Mouse (Mus musculus) cerebellum, adult 8-10 months (tissue): ENCODE data around the gene Lrrc19.
"Not testable (repeated sequence)": the region's sequence is repeated elsewhere in the genome, so short reads cannot be mapped to it uniquely, and the experiment has no call there.

ENCODE experiments used
- DNase-seq: peaks from one replicate; pipeline ENCODE4 v3.0.0; 2022

Gene Lrrc19

GRCm38 (mm10) chr4:94649920-94650319, at the start of gene Lrrc19:
Lrrc19 (minus strand) TSS chr4:94650144.
- no peak for DNase-seq

- no peak for DNase-seq
Observed at GRCm38 (mm10) chr4:94696368-94696767, 46.4 kb upstream of the Lrrc19 start.

GRCm38 (mm10) chr4:94692175-94692574, 42.2 kb upstream of the Lrrc19 start:
- no peak for DNase-seq

GRCm38 (mm10) chr4:94691078-94691477, 41.1 kb upstream of the Lrrc19 start:
- no peak for DNase-seq

GRCm38 (mm10) chr4:94689804-94690203, 39.9 kb upstream of the Lrrc19 start:
- DNase-seq: not testable (repeated sequence)

- DNase-seq: no peak
Observed at GRCm38 (mm10) chr4:94683305-94683704, 33.4 kb upstream of the Lrrc19 start.

- no peak for DNase-seq
Observed at GRCm38 (mm10) chr4:94682029-94682428, 32.1 kb upstream of the Lrrc19 start.

- DNase-seq: no peak
Observed at GRCm38 (mm10) chr4:94681181-94681580, 31.2 kb upstream of the Lrrc19 start.

GRCm38 (mm10) chr4:94680662-94681061, 30.7 kb upstream of the Lrrc19 start:
- DNase-seq: no peak

- no peak for DNase-seq
Observed at GRCm38 (mm10) chr4:94669718-94670117, 19.8 kb upstream of the Lrrc19 start.

GRCm38 (mm10) chr4:94650426-94651175, 657 bp upstream of the Lrrc19 start:
- not testable (repeated sequence) for DNase-seq

- no peak for DNase-seq
Observed at GRCm38 (mm10) chr4:94643141-94643540, 6.8 kb downstream of the Lrrc19 start.

- no peak for DNase-seq
Observed at GRCm38 (mm10) chr4:94620077-94620476, 29.9 kb downstream of the Lrrc19 start.

GRCm38 (mm10) chr4:94614627-94615006, 35.3 kb downstream of the Lrrc19 start:
- no peak for DNase-seq

- peak; percentile 90 for DNase-seq
Observed at GRCm38 (mm10) chr4:94613972-94614626, 35.8 kb downstream of the Lrrc19 start, which contains the start of gene Ift74. Ift74 (plus strand) TSS chr4:94614491.

- no peak for DNase-seq
Observed at GRCm38 (mm10) chr4:94610339-94610738, 39.6 kb downstream of the Lrrc19 start.

GRCm38 (mm10) chr4:94605591-94605990, 44.4 kb downstream of the Lrrc19 start:
- no peak for DNase-seq

- no peak for DNase-seq
Observed at GRCm38 (mm10) chr4:94604452-94605019, 45.4 kb downstream of the Lrrc19 start.

GRCm38 (mm10) chr4:94603031-94603629, 46.8 kb downstream of the Lrrc19 start, which contains the start of gene Plaa:
Plaa (minus strand) TSS chr4:94603244.
- peak; percentile 86 for DNase-seq

GRCm38 (mm10) chr4:94602496-94603030, 47.4 kb downstream of the Lrrc19 start:
- no peak for DNase-seq

- DNase-seq: no peak
Observed at GRCm38 (mm10) chr4:94601395-94601794, 48.5 kb downstream of the Lrrc19 start.

GRCm38 (mm10) chr4:94592709-94593108, 57.2 kb downstream of the Lrrc19 start:
- no peak for DNase-seq

- DNase-seq: no peak
Observed at GRCm38 (mm10) chr4:94591765-94592381, 58.1 kb downstream of the Lrrc19 start.
